Mouse (Mus musculus): ENCODE measurements at regions not wholly inside any gene's neighbourhood (a gene's known extent, or its start where the extent isn't known, plus 50 kb on each side); places are given as distances from the start of the nearest gene placed in this dataset.

DNA sequence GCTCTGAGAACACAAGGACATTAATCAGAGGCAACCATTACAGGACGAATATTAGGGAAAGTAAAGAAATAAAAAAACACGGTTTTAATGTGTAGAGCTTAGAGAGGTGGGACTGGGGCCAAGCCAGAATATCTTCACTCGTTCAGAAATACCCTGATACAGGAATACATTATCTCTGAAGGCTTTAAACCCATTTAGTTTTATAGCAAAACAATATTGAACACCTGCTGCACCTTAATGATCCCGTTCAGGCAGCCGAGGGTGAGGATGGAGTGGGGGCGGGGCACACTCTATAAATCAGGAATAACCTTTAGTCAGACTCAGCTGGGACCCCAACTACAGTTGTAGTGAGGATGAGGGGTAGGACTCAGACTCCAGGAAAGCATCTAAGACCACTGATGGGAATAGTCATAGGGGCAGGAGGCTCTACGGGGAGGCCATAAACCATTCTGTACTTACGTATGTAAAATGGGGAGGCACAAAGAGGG is 508.0 kb upstream of the Adam5 start:
- DNase-seq (ENCODE audit: low spot score), result no peak

DNA sequence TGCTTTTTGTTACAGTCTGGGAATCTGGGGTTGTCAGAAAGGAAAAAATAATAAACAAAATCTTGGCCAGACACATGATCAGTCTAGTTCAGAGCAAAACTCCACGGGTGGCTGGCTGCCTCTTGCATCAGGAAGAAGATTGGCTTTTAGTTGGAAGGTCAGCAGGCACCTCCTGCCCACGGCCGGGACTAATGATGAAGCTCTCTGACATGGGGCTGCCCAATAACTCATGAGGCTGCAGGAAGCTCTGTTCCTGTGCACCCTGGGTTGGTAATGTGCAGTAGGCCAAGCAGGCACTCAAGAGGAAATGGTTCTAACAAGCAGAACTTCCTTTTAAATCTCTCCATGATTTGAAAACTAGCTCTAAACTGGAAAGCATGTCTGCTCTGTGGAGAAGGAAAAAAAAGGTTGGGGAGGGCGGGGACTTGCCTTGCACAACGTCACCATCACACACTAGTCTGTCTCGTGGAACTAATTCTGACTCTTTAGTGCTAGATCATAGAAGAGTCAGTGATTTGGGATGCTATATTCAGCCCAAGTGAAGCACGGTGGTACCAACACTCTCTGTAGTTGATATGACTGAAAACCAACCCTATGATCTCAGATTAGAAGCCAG is 507.1 kb upstream of the Adam5 start:
- no peak for DNase-seq (ENCODE audit: low spot score)

DNA sequence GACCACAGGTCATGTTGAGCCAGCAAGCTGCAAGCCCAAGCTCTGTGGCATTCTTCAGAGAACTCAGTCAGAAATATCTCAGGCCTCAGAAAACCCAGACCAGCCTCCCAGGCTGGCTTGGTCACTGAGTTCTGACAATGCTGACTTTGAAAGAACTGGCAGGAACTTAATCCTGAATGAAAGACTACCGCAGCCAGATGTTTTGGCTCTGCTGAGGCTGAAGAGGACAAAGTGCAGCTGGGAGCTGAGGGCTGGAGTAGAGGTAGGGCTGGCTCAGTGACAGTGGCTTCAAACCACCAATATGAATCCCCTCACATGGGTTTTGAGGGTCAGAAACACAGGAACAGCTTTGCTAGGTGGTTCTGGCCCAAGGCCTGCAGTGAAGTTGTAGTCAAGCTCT is 505.6 kb upstream of the Adam5 start:
- no peak for DNase-seq (ENCODE audit: low spot score)

DNA sequence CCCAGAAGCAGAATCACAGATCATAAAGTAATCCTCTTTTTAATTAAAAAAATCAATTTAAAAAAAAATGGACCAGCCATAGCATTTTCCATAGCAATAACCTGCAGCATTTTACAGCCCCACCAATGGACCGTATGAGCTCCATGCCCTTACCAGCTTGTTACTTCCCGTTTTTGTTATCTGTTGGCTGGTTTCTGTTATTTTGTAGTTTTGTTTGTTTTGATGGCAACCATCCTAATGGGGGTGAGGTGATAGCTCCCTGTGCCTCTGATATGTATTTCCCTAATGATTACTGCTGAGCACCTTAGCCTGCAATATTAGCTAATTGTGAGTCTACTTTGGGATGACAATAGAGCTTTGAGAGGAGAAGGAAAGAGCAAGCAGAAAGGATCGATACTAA is 504.1 kb upstream of the Adam5 start:
- DNase-seq (ENCODE audit: low spot score), result no peak

DNA sequence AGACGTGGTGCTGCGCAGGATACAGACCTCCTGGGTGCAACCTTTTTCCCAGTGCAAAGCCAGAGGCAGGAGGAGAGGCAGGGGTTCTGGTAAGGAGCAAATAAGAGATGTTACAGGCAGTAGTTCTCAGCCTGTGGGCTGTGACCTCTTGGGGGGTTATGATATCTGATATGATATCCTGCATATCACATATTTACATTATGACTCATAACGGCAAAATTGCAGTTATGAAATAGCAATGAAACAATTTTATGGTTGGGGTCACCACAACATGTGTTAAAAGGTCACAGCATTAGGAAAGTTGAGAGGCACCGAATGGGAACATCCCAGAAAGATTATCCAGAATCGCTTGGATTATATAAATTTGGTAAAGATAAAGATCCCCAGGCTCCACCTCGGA is 502.8 kb upstream of the Adam5 start:
- DNase-seq (ENCODE audit: low spot score), result no peak

DNA sequence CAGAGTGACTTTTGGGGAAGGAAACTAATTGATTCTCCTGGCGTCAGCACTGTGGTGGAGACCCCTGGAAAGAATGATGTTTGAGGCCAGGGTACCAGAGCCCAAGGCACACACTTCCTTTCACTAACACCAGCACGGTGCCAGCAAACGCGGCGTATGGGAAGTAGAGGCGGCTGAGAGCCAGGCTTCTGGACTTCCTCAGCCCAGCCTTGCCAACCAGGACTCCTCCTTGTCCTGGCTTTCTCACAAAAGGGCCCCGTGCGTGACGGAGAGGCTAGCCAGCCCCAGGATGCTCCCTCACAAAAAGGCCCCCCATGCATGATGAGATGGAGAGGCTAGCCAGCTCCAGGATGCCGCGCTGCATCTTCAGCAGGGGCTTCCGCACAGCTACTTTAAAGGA is 502.1 kb upstream of the Adam5 start:
- no peak for DNase-seq (ENCODE audit: low spot score)

DNA sequence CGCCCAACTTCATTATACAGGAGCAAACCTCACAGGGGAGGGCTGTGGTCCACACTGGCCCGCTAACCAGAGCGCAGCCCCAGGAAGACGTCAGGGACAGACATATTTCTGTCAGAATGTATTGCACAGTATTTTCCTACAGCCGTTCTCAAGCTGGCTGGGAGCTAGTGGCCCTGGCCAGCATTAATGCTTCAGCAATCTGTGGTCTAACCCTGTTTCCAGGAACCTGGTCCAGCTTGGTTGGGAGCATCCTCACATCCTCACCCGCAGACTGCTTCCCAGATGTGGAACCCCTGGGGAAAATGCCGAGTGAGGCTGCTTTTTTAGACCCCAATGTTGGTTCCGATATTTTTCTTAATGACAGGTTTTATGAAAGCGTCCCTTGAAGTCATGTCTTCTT is 500.6 kb upstream of the Adam5 start:
- no peak for DNase-seq (ENCODE audit: low spot score)

DNA sequence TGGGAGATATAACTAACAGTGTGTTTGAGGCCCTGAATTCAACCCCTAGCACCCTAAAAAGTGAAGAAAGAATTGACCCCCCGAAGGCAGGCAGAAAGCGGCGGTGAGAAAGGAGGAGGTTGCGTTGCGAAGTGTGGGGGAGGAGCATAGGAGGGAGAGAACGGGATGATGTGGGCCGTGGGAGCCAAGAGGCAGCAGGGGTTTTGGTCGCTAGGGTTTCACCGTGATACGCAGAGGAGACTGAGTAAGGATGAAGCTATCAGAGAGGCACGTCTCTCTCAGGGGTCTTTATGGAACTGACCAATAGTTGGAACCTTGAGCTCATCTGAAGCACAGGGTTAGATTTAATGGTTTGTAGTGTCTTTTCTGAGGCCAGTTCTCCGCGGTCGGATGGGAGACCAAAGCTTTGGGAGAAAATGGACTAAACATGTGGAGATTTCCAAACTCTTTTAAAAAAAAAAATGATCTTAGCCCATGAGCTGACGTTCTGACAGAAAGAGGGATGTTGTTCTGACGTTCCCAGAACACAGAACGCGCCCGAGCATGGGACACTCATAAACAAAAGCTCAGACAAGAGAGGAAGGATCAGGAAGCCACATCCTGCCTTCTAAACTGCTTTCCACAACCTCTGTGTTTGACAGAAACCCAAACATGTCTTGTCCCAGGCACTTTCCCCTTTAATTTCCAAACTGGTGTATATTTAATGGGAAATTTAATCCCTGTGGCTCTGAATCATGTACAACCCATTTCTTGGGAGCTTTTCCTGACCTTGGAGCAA is 499.7 kb upstream of the Adam5 start:
- DNase-seq (ENCODE audit: low spot score), result no peak

DNA sequence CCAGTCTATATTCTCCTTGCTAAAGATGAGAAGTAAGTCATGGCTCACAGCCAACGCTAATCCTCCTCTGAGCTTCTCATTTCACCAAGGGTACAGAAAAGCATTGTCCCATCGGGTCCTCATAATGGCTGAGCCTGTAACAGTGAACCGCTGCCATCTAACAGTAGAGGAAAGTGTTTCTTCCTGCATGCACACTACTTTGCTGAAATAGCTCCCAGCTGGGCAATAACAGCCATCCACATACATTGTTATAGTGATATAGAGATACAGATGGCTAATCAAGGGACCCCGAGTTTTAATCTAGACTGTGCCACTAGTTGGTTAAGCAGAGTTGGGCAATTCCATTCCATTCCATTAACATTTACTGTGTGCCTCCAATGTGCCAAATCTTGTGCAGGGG is 492.2 kb upstream of the Adam5 start:
- DNase-seq (ENCODE audit: low spot score), result no peak

DNA sequence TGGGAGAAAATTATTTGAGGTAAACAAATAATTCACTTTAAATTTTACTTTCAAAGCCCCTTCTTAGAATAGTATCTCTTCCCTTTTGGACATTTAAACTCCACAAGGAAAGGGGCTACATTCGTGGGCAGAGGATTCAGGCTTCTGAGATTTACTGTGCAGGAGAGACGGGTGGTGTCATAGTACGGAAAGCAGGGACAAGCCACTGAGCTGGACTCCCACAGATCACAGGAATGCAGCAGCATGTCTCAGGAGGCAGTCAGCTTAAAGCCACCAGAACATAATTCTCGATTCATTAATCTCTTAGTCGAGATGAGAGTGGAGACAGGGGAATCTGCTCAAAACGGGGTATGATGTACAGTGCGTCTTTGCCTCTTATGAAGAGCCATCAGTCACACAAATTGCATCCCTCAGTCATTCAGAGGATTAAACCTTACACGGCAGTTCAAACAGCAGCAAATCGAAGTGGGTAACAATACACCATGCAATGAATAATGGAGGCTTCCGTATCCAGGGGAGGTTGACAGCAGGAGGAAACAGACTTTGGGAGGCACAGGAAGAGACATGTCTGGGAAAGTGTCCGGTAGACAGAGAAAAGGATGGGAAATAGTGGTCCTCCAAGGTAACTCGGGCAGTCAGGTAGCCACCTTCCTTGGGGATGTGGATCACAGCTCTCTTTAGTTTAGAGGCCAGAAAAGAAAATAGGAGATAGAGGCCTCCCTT is 487.8 kb upstream of the Adam5 start:
- no peak for DNase-seq (ENCODE audit: low spot score)

DNA sequence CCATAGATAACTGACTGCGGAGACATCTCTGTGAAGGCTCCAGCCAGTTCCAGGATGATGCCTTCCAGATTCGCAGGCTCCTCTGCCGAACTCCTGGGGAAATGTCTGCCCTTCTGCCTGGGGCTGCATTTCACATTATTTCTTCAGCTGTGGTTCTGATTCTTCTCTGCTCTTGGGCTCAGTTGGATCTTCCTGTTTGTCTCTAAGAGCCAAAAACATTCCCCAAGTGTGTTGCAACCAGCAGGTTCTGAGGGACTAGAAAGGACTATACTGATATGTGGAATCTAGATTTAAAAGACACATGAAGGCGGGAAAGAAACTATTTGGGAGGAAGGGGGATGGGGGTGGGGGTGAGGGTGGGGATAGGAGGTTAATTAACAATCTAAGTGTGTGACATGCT is 483.8 kb upstream of the Adam5 start:
- DNase-seq (ENCODE audit: low spot score), result no peak

DNA sequence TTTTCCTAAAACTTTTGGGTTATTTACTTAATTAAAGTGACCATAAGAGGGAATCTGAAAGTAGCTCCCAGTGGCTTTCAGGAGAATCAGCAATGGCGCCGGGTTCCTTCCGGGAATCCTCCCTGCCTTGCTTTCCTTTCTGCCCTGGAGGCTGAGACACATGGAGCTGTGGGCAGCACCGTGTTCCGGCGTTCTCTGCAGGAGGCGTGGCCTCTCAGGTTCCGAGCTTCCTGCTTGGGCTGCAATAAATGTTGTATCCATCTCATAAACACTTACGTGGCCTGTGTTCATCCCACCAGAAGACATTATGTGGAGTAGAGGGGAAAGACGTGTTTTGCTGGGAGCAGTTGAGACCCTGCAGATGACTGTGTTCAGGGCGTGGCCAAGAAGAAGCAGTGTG is 483.3 kb upstream of the Adam5 start:
- no peak for DNase-seq (ENCODE audit: low spot score)

DNA sequence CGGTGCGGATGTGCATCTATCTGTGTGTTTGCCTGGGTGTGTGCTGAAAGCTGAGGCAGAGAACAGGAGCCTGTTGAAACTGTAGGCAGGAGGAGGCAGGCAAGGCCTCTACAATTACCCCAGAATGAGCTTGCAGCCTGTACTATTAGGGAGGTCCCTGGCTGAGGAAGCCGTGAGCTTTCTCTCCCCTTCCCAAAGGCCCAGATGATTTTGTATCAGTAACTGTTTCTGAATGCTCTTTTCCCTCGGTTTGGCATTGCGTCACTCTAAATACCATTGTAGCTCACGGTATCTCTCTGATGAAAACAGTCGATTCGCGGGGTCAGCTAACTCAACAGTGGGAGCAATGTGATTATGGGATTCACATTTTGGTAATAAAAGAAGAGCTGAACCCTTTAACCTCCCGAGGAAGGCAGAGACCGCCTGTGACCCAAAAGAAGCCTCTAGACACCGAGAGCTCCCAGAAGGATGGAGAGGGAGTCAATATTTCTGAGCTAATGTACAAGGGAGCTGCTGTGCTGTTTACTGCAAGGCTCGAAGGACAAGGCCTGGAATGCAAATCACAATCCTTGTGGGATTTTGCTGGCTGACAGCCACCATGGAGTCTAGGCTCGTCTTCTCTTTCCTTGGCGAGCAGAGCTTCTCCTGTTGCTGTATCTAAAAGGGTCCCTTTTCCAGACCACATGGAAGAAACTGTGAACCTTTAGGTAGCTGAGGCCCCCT is 482.8 kb upstream of the Adam5 start:
- no peak for DNase-seq (ENCODE audit: low spot score)
